Comparison of ENCODE assay signal across 15 mouse cellular contexts in the genomic region with DNA sequence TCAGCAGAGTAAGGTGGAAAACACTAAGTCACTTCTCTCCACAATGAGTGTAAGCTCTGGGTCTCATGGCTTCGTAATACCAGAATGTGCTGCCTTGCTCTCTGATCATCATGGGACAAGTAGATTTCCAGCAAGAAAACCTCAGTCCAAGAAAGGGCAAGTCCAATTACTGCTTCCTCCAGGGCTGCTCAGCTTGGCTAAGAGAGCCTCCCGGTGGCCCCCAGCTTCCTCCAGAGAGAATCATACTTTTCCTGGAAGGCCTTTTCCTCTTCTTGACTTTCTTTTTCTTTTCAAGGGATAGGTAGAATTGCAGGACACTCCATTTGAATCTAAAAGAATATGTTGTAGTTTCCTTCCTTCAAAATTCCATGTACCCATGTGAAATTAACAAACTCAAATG.
A peak's percentile ranks its signal among the peaks of the same experiment; 100 is the strongest.
DNase-seq lines count a peak whose midpoint lies in the region; ATAC-seq and TF ChIP-seq lines count a peak whose summit lies in the region.
"Had no signal": no experiment of that assay in that cellular context is flagged by ENCODE, and none has a peak within 500 bp of the region (broad histone marks: within the 10 kb centered on the region; RNA-seq: fewer than 3 reads in every experiment).

No protein-coding gene starts in this region.

- no peak overlapping the region for H3K4me3 ChIP-seq in heart, embryonic 11.5 days (ENCODE audit: low read depth, low read length)
- no peak overlapping the region for H3K4me3 ChIP-seq in lung, adult 2 months (replicated peaks; ENCODE audit: extremely low read depth, low read depth, low read length)
- no peak overlapping the region for H3K4me3 ChIP-seq in intestine, postnatal 0 days (ENCODE audit: low read depth, low read length)
- no peak overlapping the region for H3K4me3 ChIP-seq in stomach, postnatal 0 days (ENCODE audit: low read depth, low read length)
- H3K4me3 ChIP-seq in midbrain, embryonic 14.5 days (replicated peaks; ENCODE audit: low read depth, low read length), result no peak overlapping the region
- H3K4me3 ChIP-seq: layer of hippocampus, adult 2 months; midbrain, embryonic 10.5 days; neural tube, embryonic 12.5 days had no signal

- no peak overlapping the region for H3K27ac ChIP-seq in heart, embryonic 11.5 days (ENCODE audit: low read depth, low read length)
- no peak overlapping the region for H3K27ac ChIP-seq in intestine, postnatal 0 days (ENCODE audit: low read depth, low read length)
- H3K27ac ChIP-seq in stomach, postnatal 0 days (replicated peaks), result no peak overlapping the region
- H3K27ac ChIP-seq in midbrain, embryonic 14.5 days (replicated peaks; ENCODE audit: low read depth, low read length), result no peak overlapping the region
- H3K27ac ChIP-seq: layer of hippocampus, adult 2 months; midbrain, embryonic 10.5 days; neural tube, embryonic 12.5 days had no signal

- WGBS in heart, embryonic 11.5 days (ENCODE audit: insufficient replicate concordance), result 73% methylated on average over 2 of the region's 2 CpGs
- 44% methylated on average over 2 of the region's 2 CpGs for WGBS in lung, adult 2 months
- WGBS in intestine, postnatal 0 days, result 64% methylated on average over 2 of the region's 2 CpGs
- 79% methylated on average over 2 of the region's 2 CpGs for WGBS in stomach, postnatal 0 days
- 89% methylated on average over 2 of the region's 2 CpGs for WGBS in midbrain, embryonic 14.5 days

- H3K4me1 ChIP-seq in heart, embryonic 11.5 days (ENCODE audit: control insufficient read depth, insufficient read depth, low read length), result no peaks in the 10 kb centered on the region
- H3K4me1 ChIP-seq in lung, adult 2 months (ENCODE audit: control insufficient read depth, insufficient read depth, low read length), result no peaks in the 10 kb centered on the region
- H3K4me1 ChIP-seq in intestine, postnatal 0 days (replicated peaks; ENCODE audit: control insufficient read depth, insufficient read depth, low read length), result no peaks in the 10 kb centered on the region
- H3K4me1 ChIP-seq in stomach, postnatal 0 days (replicated peaks; ENCODE audit: control insufficient read depth, insufficient read depth), result no peaks in the 10 kb centered on the region
- no peaks in the 10 kb centered on the region; the same call in 1 of the 2 replicates for H3K4me1 ChIP-seq in midbrain, embryonic 14.5 days (ENCODE audit: control insufficient read depth, insufficient read depth, low read length)

- no peak overlapping the region for H3K4me2 ChIP-seq in heart, embryonic 11.5 days
- no peak overlapping the region for H3K4me2 ChIP-seq in intestine, postnatal 0 days (replicated peaks; ENCODE audit: low read depth)
- H3K4me2 ChIP-seq in stomach, postnatal 0 days (replicated peaks; ENCODE audit: low read depth), result no peak overlapping the region
- H3K4me2 ChIP-seq in midbrain, embryonic 14.5 days (ENCODE audit: low read length), result no peak overlapping the region
- H3K4me2 ChIP-seq: liver, embryonic 11.5 days; neural tube, embryonic 12.5 days had no signal

- no peak for TF ChIP-seq POLR2A in lung, adult 2 months (IDR thresholded peaks at IDR 0.05; ENCODE audit: borderline replicate concordance, extremely low read depth, low read depth, low read length)

- H3K9me3 ChIP-seq in heart, embryonic 11.5 days (replicated peaks; ENCODE audit: control insufficient read depth, low read length), result no peaks in the 10 kb centered on the region
- no peaks in the 10 kb centered on the region for H3K9me3 ChIP-seq in intestine, postnatal 0 days (ENCODE audit: control insufficient read depth)
- no peaks in the 10 kb centered on the region for H3K9me3 ChIP-seq in stomach, postnatal 0 days (ENCODE audit: control insufficient read depth, low read length)
- no peaks in the 10 kb centered on the region for H3K9me3 ChIP-seq in midbrain, embryonic 14.5 days (ENCODE audit: control insufficient read depth, low read length)
- H3K9me3 ChIP-seq: midbrain, embryonic 10.5 days; neural tube, embryonic 12.5 days had no signal

- peak; percentile 10 for DNase-seq in heart, postnatal 4 days
- DNase-seq in lung, adult 2 months, result no peak
- no peak for DNase-seq in lung, adult 18-20 months
- DNase-seq in stomach, postnatal 0 days (ENCODE audit: low spot score), result no peak
- DNase-seq in midbrain, embryonic 14.5 days, result no peak
- DNase-seq: cerebellum, postnatal 14 days; embryo, embryonic 11 days; gastrocnemius, postnatal 36 days; left cerebral cortex, postnatal 4 days had no signal

- no peak for TF ChIP-seq EP300 in stomach, postnatal 0 days (optimal IDR thresholded peaks at IDR 0.05)

- no peaks in the 10 kb centered on the region for H3K27me3 ChIP-seq in heart, embryonic 11.5 days (ENCODE audit: control insufficient read depth, insufficient read depth, low read length)
- no peaks in the 10 kb centered on the region for H3K27me3 ChIP-seq in intestine, postnatal 0 days (replicated peaks; ENCODE audit: control insufficient read depth, insufficient read depth, low read length)
- H3K27me3 ChIP-seq in stomach, postnatal 0 days (ENCODE audit: control insufficient read depth, insufficient read depth, low read length), result no peaks in the 10 kb centered on the region
- H3K27me3 ChIP-seq in midbrain, embryonic 14.5 days (ENCODE audit: control insufficient read depth, insufficient read depth, low read length), result no peaks in the 10 kb centered on the region
- H3K27me3 ChIP-seq: neural tube, embryonic 12.5 days had no signal

- no peak for ATAC-seq in heart, embryonic 11.5 days (replicated peaks; ENCODE audit: insufficient number of reproducible peaks, low FRiP score, low TSS enrichment)
- no peak for ATAC-seq in intestine, postnatal 0 days
- no peak for ATAC-seq in stomach, postnatal 0 days (ENCODE audit: low FRiP score, low TSS enrichment)
- ATAC-seq in midbrain, embryonic 14.5 days (ENCODE audit: low FRiP score, low TSS enrichment), result no peak

- H3K9ac ChIP-seq in heart, embryonic 11.5 days (ENCODE audit: low read depth, low read length), result no peak overlapping the region
- H3K9ac ChIP-seq in intestine, postnatal 0 days (ENCODE audit: low read depth, low read length), result no peak overlapping the region
- no peak overlapping the region for H3K9ac ChIP-seq in stomach, postnatal 0 days (ENCODE audit: low read length)
- no peak overlapping the region for H3K9ac ChIP-seq in midbrain, embryonic 14.5 days (replicated peaks; ENCODE audit: low read length)
- H3K9ac ChIP-seq: neural tube, embryonic 12.5 days had no signal

- H3K36me3 ChIP-seq in heart, embryonic 11.5 days (ENCODE audit: control insufficient read depth, insufficient read depth, low read length), result no peaks in the 10 kb centered on the region
- H3K36me3 ChIP-seq in intestine, postnatal 0 days (ENCODE audit: control insufficient read depth, insufficient read depth), result no peaks in the 10 kb centered on the region
- H3K36me3 ChIP-seq in stomach, postnatal 0 days (ENCODE audit: control insufficient read depth, insufficient read depth, low read length), result no peaks in the 10 kb centered on the region
- H3K36me3 ChIP-seq in midbrain, embryonic 14.5 days (ENCODE audit: control insufficient read depth, insufficient read depth, low read length), result no peaks in the 10 kb centered on the region
- H3K36me3 ChIP-seq: midbrain, embryonic 10.5 days; neural tube, embryonic 12.5 days had no signal

- 0 out of 2 replicates have a peak, but pooled peaks have one; percentile 3 for TF ChIP-seq CTCF in lung, adult 2 months (IDR thresholded peaks at IDR 0.05; ENCODE audit: insufficient read depth, low read length)
- TF ChIP-seq CTCF in intestine, postnatal 0 days (IDR thresholded peaks at IDR 0.05; ENCODE audit: low read depth), result peak; percentile 63
- TF ChIP-seq CTCF in stomach, postnatal 0 days (IDR thresholded peaks at IDR 0.05; ENCODE audit: low read depth), result peak; percentile 48

Comparison
In these comparisons a context has a peak if more than half of its experiments do, and no peak if none do; other contexts are left out.
1. CTCF ChIP-seq: peak in every context shown above with its lines; median percentile 63 in intestine, postnatal 0 days; 48 in stomach, postnatal 0 days; 3 in lung, adult 2 months.